Mouse (Mus musculus): ENCODE measurements around the gene Wbp1. TPM values are rescaled to one million over a fixed set of nuclear protein-coding genes. Genes with fewer than 3 reads are reported as not detected.

Wbp1 gene
- polyA plus RNA-seq, 1 experiment from 2014 or later, result 94.5 TPM

GRCm38 (mm10) chr6:83115011-83115671, 6.2 kb downstream of the Wbp1 start, which contains the start of gene Mogs:
Mogs (plus strand) TSS chr6:83115496.
- H3K36me3 ChIP-seq (ENCODE audit: control insufficient read depth, insufficient read depth, low read length), result peaks cover 49% of the 10 kb centered on the region
- peak; percentile 87 for ATAC-seq (ENCODE audit: insufficient number of reproducible peaks, insufficient read depth, low FRiP score, low read depth)
- H3K4me3 ChIP-seq (ENCODE audit: control insufficient read depth in 1 of 2, insufficient read depth in 1 of 2, low read depth in 1 of 2, low read length in 2 of 2), result peak within 1 kb of the TSS; percentile 59 to 64
- peak within 1 kb of the TSS; percentile 84 for H3K9ac ChIP-seq (ENCODE audit: low read length)
- no peaks in the 10 kb centered on the region for H3K9me3 ChIP-seq (ENCODE audit: control insufficient read depth, low read length)
- WGBS, result 1% methylated on average over 43 of the region's 58 CpGs
- H3K4me1 ChIP-seq (ENCODE audit: control insufficient read depth in 2 of 2, insufficient read depth in 2 of 2, low read length in 2 of 2), result peaks cover 9 to 28% of the 10 kb centered on the region in 2 experiments
- peak within 1 kb of the TSS; percentile 85 for H3K4me2 ChIP-seq (ENCODE audit: low read length)
- peak within 1 kb of the TSS; percentile 53 to 70 for H3K27ac ChIP-seq (replicated peaks in 1 of 2; ENCODE audit: control insufficient read depth in 1 of 2, insufficient read depth in 1 of 2, low read depth in 2 of 2, low read length in 2 of 2)
- H3K27me3 ChIP-seq (ENCODE audit: control insufficient read depth, insufficient read depth, low read length), result no peaks in the 10 kb centered on the region

GRCm38 (mm10) chr6:83111510-83112136, 9.7 kb downstream of the Wbp1 start:
- Histone ChIP-seq H3K9me3 (ENCODE audit: control insufficient read depth, low read length) (no peaks in the 10 kb centered on the region), H3K36me3 (ENCODE audit: control insufficient read depth, insufficient read depth, low read length) (peaks cover 24% of the 10 kb centered on the region), H3K9ac (ENCODE audit: low read length) (peak overlapping the region; percentile 39; the same call in 1 of the 2 replicates), H3K27me3 (ENCODE audit: control insufficient read depth, insufficient read depth, low read length) (no peaks in the 10 kb centered on the region), H3K27ac (replicated peaks in 1 of 2; ENCODE audit: control insufficient read depth in 1 of 2, insufficient read depth in 1 of 2, low read depth in 2 of 2, low read length in 2 of 2) (peak overlapping the region in 1 of 2 experiments; percentile 34; a peak in 1 of 4 replicates), H3K4me1 (ENCODE audit: control insufficient read depth in 2 of 2, insufficient read depth in 2 of 2, low read length in 2 of 2) (peaks cover 8 to 36% of the 10 kb centered on the region in 2 experiments), H3K4me3 (ENCODE audit: control insufficient read depth in 1 of 2, insufficient read depth in 1 of 2, low read depth in 1 of 2, low read length in 2 of 2) (no peak overlapping the region), H3K4me2 (ENCODE audit: low read length) (peak overlapping the region; percentile 17; the same call in 1 of the 2 replicates)
- 62% methylated on average over 4 of the region's 4 CpGs for WGBS
- ATAC-seq (ENCODE audit: insufficient number of reproducible peaks, insufficient read depth, low FRiP score, low read depth), result no peak

- Histone ChIP-seq H3K9me3 (ENCODE audit: control insufficient read depth, low read length) (no peaks in the 10 kb centered on the region), H3K27ac (replicated peaks in 1 of 2; ENCODE audit: control insufficient read depth in 1 of 2, insufficient read depth in 1 of 2, low read depth in 2 of 2, low read length in 2 of 2) (peak within 1 kb of the TSS; percentile 65 to 85), H3K36me3 (ENCODE audit: control insufficient read depth, insufficient read depth, low read length) (peaks cover 26% of the 10 kb centered on the region), H3K9ac (ENCODE audit: low read length) (peak within 1 kb of the TSS; percentile 81), H3K27me3 (ENCODE audit: control insufficient read depth, insufficient read depth, low read length) (no peaks in the 10 kb centered on the region), H3K4me1 (ENCODE audit: control insufficient read depth in 2 of 2, insufficient read depth in 2 of 2, low read length in 2 of 2) (peaks cover 8 to 24% of the 10 kb centered on the region in 2 experiments), H3K4me2 (ENCODE audit: low read length) (peak within 1 kb of the TSS; percentile 80), H3K4me3 (ENCODE audit: control insufficient read depth in 1 of 2, insufficient read depth in 1 of 2, low read depth in 1 of 2, low read length in 2 of 2) (peak within 1 kb of the TSS; percentile 63 to 73)
- under 1% methylated on average over 76 of the region's 76 CpGs for WGBS
- peak; percentile 71 for ATAC-seq (ENCODE audit: insufficient number of reproducible peaks, insufficient read depth, low FRiP score, low read depth)
These were observed 12.3 kb downstream of the Wbp1 start, which contains the start of gene Mrpl53 for GRCm38 (mm10) chr6:83108762-83109668. Mrpl53 (plus strand) TSS chr6:83109040.

- Histone ChIP-seq H3K4me2 (ENCODE audit: low read length) (peak overlapping the region; percentile 80), H3K9me3 (ENCODE audit: control insufficient read depth, low read length) (no peaks in the 10 kb centered on the region), H3K4me3 (ENCODE audit: control insufficient read depth in 1 of 2, insufficient read depth in 1 of 2, low read depth in 1 of 2, low read length in 2 of 2) (peak overlapping the region in 1 of 2 experiments; percentile 63; a peak in 2 of 4 replicates), H3K4me1 (ENCODE audit: control insufficient read depth in 2 of 2, insufficient read depth in 2 of 2, low read length in 2 of 2) (peaks cover 13 to 32% of the 10 kb centered on the region in 2 experiments), H3K27me3 (ENCODE audit: control insufficient read depth, insufficient read depth, low read length) (no peaks in the 10 kb centered on the region), H3K27ac (replicated peaks in 1 of 2; ENCODE audit: control insufficient read depth in 1 of 2, insufficient read depth in 1 of 2, low read depth in 2 of 2, low read length in 2 of 2) (no peak overlapping the region), H3K36me3 (ENCODE audit: control insufficient read depth, insufficient read depth, low read length) (peaks cover 29% of the 10 kb centered on the region), H3K9ac (ENCODE audit: low read length) (peak overlapping the region; percentile 81)
- no peak for ATAC-seq (ENCODE audit: insufficient number of reproducible peaks, insufficient read depth, low FRiP score, low read depth)
- WGBS, result 39% methylated on average over 13 of the region's 13 CpGs
These were observed 13.6 kb downstream of the Wbp1 start for GRCm38 (mm10) chr6:83107566-83108400.

GRCm38 (mm10) chr6:83104158-83104557, 17.2 kb downstream of the Wbp1 start:
- Histone ChIP-seq H3K36me3 (ENCODE audit: control insufficient read depth, insufficient read depth, low read length) (peaks cover 12% of the 10 kb centered on the region), H3K9ac (ENCODE audit: low read length) (no peak overlapping the region), H3K27me3 (ENCODE audit: control insufficient read depth, insufficient read depth, low read length) (no peaks in the 10 kb centered on the region), H3K27ac (replicated peaks in 1 of 2; ENCODE audit: control insufficient read depth in 1 of 2, insufficient read depth in 1 of 2, low read depth in 2 of 2, low read length in 2 of 2) (no peak overlapping the region), H3K9me3 (ENCODE audit: control insufficient read depth, low read length) (no peaks in the 10 kb centered on the region), H3K4me1 (ENCODE audit: control insufficient read depth in 2 of 2, insufficient read depth in 2 of 2, low read length in 2 of 2) (peaks cover 16 to 24% of the 10 kb centered on the region in 2 experiments), H3K4me3 (ENCODE audit: control insufficient read depth in 1 of 2, insufficient read depth in 1 of 2, low read depth in 1 of 2, low read length in 2 of 2) (no peak overlapping the region), H3K4me2 (ENCODE audit: low read length) (no peak overlapping the region)
- no peak for ATAC-seq (ENCODE audit: insufficient number of reproducible peaks, insufficient read depth, low FRiP score, low read depth)
- WGBS, result 74% methylated on average over 4 of the region's 4 CpGs

GRCm38 (mm10) chr6:83103130-83103650, 18.2 kb downstream of the Wbp1 start:
- no peaks in the 10 kb centered on the region for H3K27me3 ChIP-seq (ENCODE audit: control insufficient read depth, insufficient read depth, low read length)
- 49% methylated on average over 11 of the region's 11 CpGs for WGBS
- no peak overlapping the region for H3K4me3 ChIP-seq (ENCODE audit: control insufficient read depth in 1 of 2, insufficient read depth in 1 of 2, low read depth in 1 of 2, low read length in 2 of 2)
- peak overlapping the region; percentile 88 for H3K9ac ChIP-seq (ENCODE audit: low read length)
- H3K9me3 ChIP-seq (ENCODE audit: control insufficient read depth, low read length), result no peaks in the 10 kb centered on the region
- H3K36me3 ChIP-seq (ENCODE audit: control insufficient read depth, insufficient read depth, low read length), result peaks cover 12% of the 10 kb centered on the region
- no peak for ATAC-seq (ENCODE audit: insufficient number of reproducible peaks, insufficient read depth, low FRiP score, low read depth)
- no peak overlapping the region for H3K27ac ChIP-seq (replicated peaks in 1 of 2; ENCODE audit: control insufficient read depth in 1 of 2, insufficient read depth in 1 of 2, low read depth in 2 of 2, low read length in 2 of 2)
- peak overlapping the region; percentile 100 for H3K4me2 ChIP-seq (ENCODE audit: low read length)
- H3K4me1 ChIP-seq (ENCODE audit: control insufficient read depth in 2 of 2, insufficient read depth in 2 of 2, low read length in 2 of 2), result peaks cover 16 to 20% of the 10 kb centered on the region in 2 experiments

Measured in heart, embryonic 14.5 days (tissue).